Mouse (Mus musculus) intestine, postnatal 0 days (tissue): Measurements from ENCODE around the gene Tmed1. TPM values are rescaled to one million over a fixed set of nuclear protein-coding genes. Genes with fewer than 3 reads are reported as not detected.

Experiments used
- ATAC-seq: fragments of 200-750 bp; cut with Nextera tagmentation; 2 replicates; pipeline ENCODE4 v1.8.0; 2017; ENCODE audit warnings: mild to moderate bottlenecking, moderate TSS enrichment, moderate library complexity
- H3K27ac ChIP-seq: fragments of 300-500 bp; sonication (generic); 2 replicates; pipeline ENCODE4 v1.5.1; 2014; ENCODE audit warnings: mild to moderate bottlenecking, low read depth, low read length, moderate library complexity
- H3K27me3 ChIP-seq: fragments of 300-500 bp; sonication (generic); replicated peaks from 2 replicates; pipeline ENCODE4 v1.6.1; 2014; ENCODE audit warnings: low read length, mixed read lengths; ENCODE audit not compliant: control insufficient read depth, insufficient read depth
- H3K36me3 ChIP-seq: fragments of 300-500 bp; sonication (generic); 2 replicates; pipeline ENCODE4 v1.6.1; 2014; ENCODE audit warnings: mild to moderate bottlenecking, moderate library complexity; ENCODE audit not compliant: control insufficient read depth, insufficient read depth
- H3K4me1 ChIP-seq: fragments of 300-500 bp; sonication (generic); replicated peaks from 2 replicates; pipeline ENCODE4 v1.6.1; 2014; ENCODE audit warnings: antibody characterized with exemption, low read length, mixed read lengths; ENCODE audit not compliant: control insufficient read depth, insufficient read depth
- H3K4me2 ChIP-seq: fragments of 300-500 bp; sonication (generic); replicated peaks from 2 replicates; pipeline ENCODE4 v1.6.1; 2014; ENCODE audit warnings: low read depth, mild to moderate bottlenecking, moderate library complexity
- H3K4me3 ChIP-seq: fragments of 300-500 bp; sonication (generic); 2 replicates; pipeline ENCODE4 v1.5.1; 2014; ENCODE audit warnings: low read depth, low read length
- H3K9ac ChIP-seq: fragments of 300-500 bp; sonication (generic); 2 replicates; pipeline ENCODE4 v1.6.1; 2014; ENCODE audit warnings: mild to moderate bottlenecking, low read depth, low read length
- H3K9me3 ChIP-seq: fragments of 300-500 bp; sonication (generic); 2 replicates; pipeline ENCODE4 v1.6.1; 2016; ENCODE audit warnings: mixed run types; ENCODE audit not compliant: control insufficient read depth
- CTCF ChIP-seq: sonication (generic); IDR thresholded peaks from 2 replicates; pipeline ENCODE4 v1.5.1; 2016; ENCODE audit warnings: low read depth, mild to moderate bottlenecking, control low read depth, antibody characterized with exemption, moderate library complexity
- WGBS: fragments of 180-500 bp; shearing (Covaris S2); extraction: QIAGEN DNeasy Blood & Tissue Kit; methylation state at CpG from one replicate; pipeline ENCODE4 v1.1.7; 2014; 5-methylcytosine and 5-hydroxymethylcytosine counted together
- polyA plus RNA-seq: library from polyadenylated mRNA; unstranded; fragments of >200 nt; fragmentation: Nextera tagmentation; extraction: Ambion mirVana; gene quantifications from 2 replicates; pipeline ENCODE4 v1.2.1, GENCODE M21; 2015

Gene Tmed1
- polyA plus RNA-seq, 1 experiment from 2014 or later: 31.1 TPM

DNA sequence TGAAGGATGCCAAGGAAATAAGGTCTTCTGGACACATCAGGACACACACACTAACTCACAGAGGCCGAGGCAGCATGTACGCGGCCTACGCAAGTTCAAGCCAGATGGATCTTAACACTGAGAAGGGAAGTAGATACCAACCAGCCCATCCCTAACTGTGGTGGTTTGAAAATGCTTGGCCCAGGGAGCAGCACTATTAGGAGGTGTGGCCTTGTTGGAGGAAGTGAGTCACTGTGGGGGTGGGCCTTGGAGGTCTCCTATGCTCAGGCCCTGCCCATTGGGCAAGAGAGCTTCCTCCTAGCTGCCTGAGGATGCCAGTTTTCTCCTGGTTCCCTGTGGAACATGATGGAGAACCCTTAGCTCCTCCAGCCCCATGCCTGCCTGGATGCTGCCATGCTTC is 3.4 kb upstream of the Tmed1 start:
- no peak for TF ChIP-seq CTCF
- H3K4me2 ChIP-seq: no peak overlapping the region
- H3K4me3 ChIP-seq: no peak overlapping the region
- H3K9me3 ChIP-seq: no peaks in the 10 kb centered on the region
- H3K4me1 ChIP-seq: no peaks in the 10 kb centered on the region
- H3K27me3 ChIP-seq: no peaks in the 10 kb centered on the region
- 98% methylated on average over 4 of the region's 4 CpGs for WGBS
- no peak overlapping the region for H3K27ac ChIP-seq
- no peaks in the 10 kb centered on the region; the same call in 1 of the 2 replicates for H3K36me3 ChIP-seq
- no peak for ATAC-seq
- H3K9ac ChIP-seq: no peak overlapping the region

DNA sequence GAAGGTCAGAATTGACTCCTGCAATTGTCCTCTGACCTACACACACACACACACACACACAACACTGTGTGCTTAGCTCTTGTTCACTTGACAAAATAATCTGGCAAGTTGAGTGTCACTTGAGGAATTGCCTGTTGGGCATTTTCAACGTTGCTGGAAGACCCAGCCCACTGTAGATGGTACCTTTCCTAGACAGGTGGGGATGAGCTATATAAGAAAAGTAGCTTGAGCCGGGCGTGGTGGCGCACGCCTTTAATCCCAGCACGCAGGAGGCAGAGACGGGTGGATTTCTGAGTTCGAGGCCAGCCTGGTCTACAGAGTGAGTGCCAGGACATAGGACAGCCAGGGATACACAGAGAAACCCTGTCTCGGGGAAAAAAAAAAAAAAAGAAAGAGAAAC is 1.0 kb upstream of the Tmed1 start:
- Histone ChIP-seq H3K9ac (no peak overlapping the region), H3K36me3 (peaks cover 22% of the 10 kb centered on the region), H3K4me1 (no peaks in the 10 kb centered on the region), H3K4me2 (peak overlapping the region; percentile 67; the same call in 1 of the 2 replicates), H3K27me3 (no peaks in the 10 kb centered on the region), H3K4me3 (no peak overlapping the region), H3K9me3 (no peaks in the 10 kb centered on the region), H3K27ac (no peak overlapping the region)
- TF ChIP-seq CTCF: no peak
- ATAC-seq: no peak
- whole genome bisulfite sequencing: 70% methylated on average over 9 of the region's 9 CpGs

DNA sequence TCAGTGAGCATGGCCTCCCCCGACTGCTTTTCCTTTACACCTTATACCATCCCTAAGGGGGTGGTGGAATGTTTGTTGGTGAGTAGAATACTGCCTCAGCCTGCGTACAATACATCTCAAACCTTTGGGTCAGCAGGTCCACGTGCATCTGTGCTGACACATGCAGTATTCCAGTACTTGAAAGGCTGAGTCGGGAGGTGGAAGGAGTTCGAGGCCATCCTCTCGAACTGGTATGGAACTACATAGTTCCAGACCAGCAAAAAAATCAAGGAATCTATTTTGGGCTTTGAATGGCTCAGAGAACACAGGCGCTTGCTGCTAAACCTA is 600 bp upstream of the Tmed1 start:
- ATAC-seq: no peak
- 6% methylated on average over 7 of the region's 7 CpGs for WGBS
- no peak overlapping the region for H3K9ac ChIP-seq
- TF ChIP-seq CTCF: no peak
- H3K27ac ChIP-seq: peak overlapping the region; percentile 65; the same call in 1 of the 2 replicates
- H3K9me3 ChIP-seq: no peaks in the 10 kb centered on the region
- no peaks in the 10 kb centered on the region for H3K4me1 ChIP-seq
- H3K4me3 ChIP-seq: peak overlapping the region; percentile 55
- peaks cover 26% of the 10 kb centered on the region for H3K36me3 ChIP-seq
- H3K4me2 ChIP-seq: peak overlapping the region; percentile 67
- H3K27me3 ChIP-seq: no peaks in the 10 kb centered on the region

DNA sequence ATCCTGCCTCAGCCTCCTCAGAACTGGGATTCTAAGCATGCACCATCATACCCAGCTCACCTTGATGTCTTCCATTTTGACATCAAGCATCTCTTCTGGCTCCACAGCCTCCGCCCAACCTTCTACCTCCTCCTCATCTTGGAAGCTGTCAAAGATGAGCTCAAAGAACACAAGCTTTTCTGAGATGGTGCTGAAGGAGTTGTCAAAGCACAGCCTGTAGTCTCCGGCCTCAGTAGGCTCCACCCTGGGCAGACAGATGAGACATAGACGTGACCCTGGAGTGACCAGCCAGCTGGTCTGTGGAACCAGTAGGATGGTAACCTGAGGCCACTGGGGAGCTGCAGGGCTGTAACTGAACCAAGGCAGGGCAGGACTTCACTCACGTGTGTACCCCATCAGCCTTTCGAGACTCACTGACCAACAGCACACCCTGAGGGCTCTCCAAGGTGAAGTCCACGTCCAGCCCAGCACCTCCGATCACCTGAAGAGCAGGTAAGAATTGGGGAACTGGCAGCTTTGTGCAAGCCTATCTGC is 1.1 kb downstream of the Tmed1 start:
- Histone ChIP-seq H3K4me2 (peak overlapping the region; percentile 67), H3K9me3 (no peaks in the 10 kb centered on the region), H3K36me3 (peaks cover 44% of the 10 kb centered on the region), H3K4me3 (peak overlapping the region; percentile 55), H3K27ac (no peak overlapping the region), H3K27me3 (no peaks in the 10 kb centered on the region), H3K9ac (no peak overlapping the region; the same call in 1 of the 2 replicates), H3K4me1 (no peaks in the 10 kb centered on the region)
- no peak for ATAC-seq
- 67% methylated on average over 7 of the region's 7 CpGs for WGBS
- TF ChIP-seq CTCF: no peak

DNA sequence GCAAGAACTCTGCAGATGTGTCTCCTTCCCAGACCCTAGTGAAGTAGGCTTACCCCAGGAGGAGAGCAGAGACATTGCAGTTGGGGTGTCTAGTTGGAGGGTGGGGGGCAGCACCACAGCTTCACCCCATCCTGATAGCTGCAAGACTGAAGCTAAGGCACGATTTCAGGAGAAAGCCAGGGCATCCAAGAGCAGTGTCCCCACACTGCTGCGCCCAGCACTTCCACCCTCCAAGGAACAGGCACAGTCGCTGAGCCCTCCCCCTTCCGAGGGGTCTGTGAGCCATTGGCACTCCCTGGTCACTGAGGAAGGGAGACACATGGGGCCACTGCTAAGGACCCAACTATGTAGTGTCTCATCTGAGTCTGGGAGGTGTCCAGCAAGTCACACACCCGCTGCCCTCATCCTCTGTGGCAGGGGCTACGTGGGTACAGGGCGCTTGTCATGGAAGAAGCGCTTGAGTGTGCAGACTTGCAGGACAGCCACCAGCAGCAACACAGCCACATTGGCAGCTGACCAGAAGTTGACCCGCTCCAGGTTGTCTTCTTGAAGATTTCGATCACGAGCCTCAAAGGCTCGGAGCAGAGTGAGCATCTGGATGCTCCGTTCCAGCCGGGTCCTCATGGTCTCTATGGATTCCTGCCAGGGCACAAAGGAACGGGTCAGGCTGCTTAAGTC is 2.2 kb downstream of the Tmed1 start:
- Histone ChIP-seq H3K4me3 (no peak overlapping the region), H3K4me1 (no peaks in the 10 kb centered on the region), H3K27me3 (no peaks in the 10 kb centered on the region), H3K9ac (no peak overlapping the region), H3K4me2 (no peak overlapping the region), H3K27ac (no peak overlapping the region), H3K9me3 (no peaks in the 10 kb centered on the region), H3K36me3 (peaks cover 54% of the 10 kb centered on the region)
- no peak for ATAC-seq
- 90% methylated on average over 15 of the region's 15 CpGs for WGBS
- TF ChIP-seq CTCF: no peak

DNA sequence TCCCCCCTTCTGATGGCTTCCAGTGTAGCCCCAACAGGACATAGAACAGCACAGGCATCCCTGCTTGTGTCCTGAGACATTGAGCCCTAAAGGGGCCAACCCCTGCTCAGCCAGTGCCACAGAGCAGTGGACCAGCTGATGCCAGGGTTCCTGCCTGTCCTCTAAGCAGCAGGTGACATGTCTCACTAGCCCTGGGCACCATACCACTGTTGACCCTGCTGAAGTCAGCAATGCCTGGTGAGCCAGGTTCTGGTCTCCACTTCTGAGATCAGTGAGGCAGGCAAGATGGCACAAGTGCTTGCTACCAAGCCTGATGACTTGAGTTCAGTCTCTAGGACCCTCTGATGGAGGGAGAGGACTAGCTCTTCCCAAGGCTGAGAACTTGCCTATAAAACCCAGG is 4.3 kb downstream of the Tmed1 start:
- no peak for ATAC-seq
- no peak overlapping the region for H3K9ac ChIP-seq
- H3K4me3 ChIP-seq: no peak overlapping the region
- peak overlapping the region; percentile 28; the same call in 1 of the 2 replicates for H3K27ac ChIP-seq
- no peaks in the 10 kb centered on the region for H3K4me1 ChIP-seq
- H3K36me3 ChIP-seq: peaks cover 64% of the 10 kb centered on the region
- H3K27me3 ChIP-seq: no peaks in the 10 kb centered on the region
- no peak for TF ChIP-seq CTCF
- H3K4me2 ChIP-seq: no peak overlapping the region
- H3K9me3 ChIP-seq: no peaks in the 10 kb centered on the region
